Mouse (Mus musculus) MEL (cell line): ENCODE measurements around the gene Slc24a4. TPM values are rescaled to one million over a fixed set of nuclear protein-coding genes. Genes with fewer than 3 reads are reported as not detected.
A peak's percentile ranks its signal among the peaks of the same experiment; 100 is the strongest.

ENCODE experiments used
- DNase-seq: peaks from one replicate; pipeline ENCODE4 v3.0.0; 2011; ENCODE audit warnings: low read depth, low spot score
- H3K27ac ChIP-seq: 2 replicates; pipeline ENCODE4 v1.5.1; 2012; ENCODE audit warnings: low read depth, mild to moderate bottlenecking, control low read depth, low read length, moderate library complexity; ENCODE audit not compliant: control insufficient read depth
- H3K27me3 ChIP-seq, 2 experiments: fragments of 150-350 bp in 1 of 2; sonication (generic) in 1 of 2; 2 replicates each; pipeline ENCODE4 v1.6.1; 2012; ENCODE audit warnings: low read length in 2 of 2, mild to moderate bottlenecking in 2 of 2, improper control_type of control experiment in 1 of 2, moderate library complexity in 1 of 2; ENCODE audit not compliant: insufficient read depth in 2 of 2, control insufficient read depth in 1 of 2
- H3K36me3 ChIP-seq, 2 experiments: 2 replicates each; pipeline ENCODE4 v1.6.1; 2012 to 2014; ENCODE audit warnings: low read length in 2 of 2, improper control_type of control experiment in 1 of 2, inconsistent platforms in 1 of 2, mild to moderate bottlenecking in 1 of 2; ENCODE audit not compliant: insufficient read depth in 2 of 2, control insufficient read depth in 1 of 2
- H3K4me1 ChIP-seq, 2 experiments: fragments of 150-350 bp in 1 of 2; sonication (generic) in 1 of 2; 2 replicates each; pipeline ENCODE4 v1.6.1; 2012; ENCODE audit warnings: low read length in 2 of 2, improper control_type of control experiment in 1 of 2, mild to moderate bottlenecking in 1 of 2; ENCODE audit not compliant: insufficient read depth in 2 of 2, control insufficient read depth in 1 of 2
- H3K4me3 ChIP-seq, 2 experiments: fragments of 150-350 bp in 1 of 2; sonication (generic) in 1 of 2; 2 replicates each; pipeline ENCODE4 v1.5.1; 2012; ENCODE audit warnings: low read depth in 2 of 2, low read length in 2 of 2, mild to moderate bottlenecking in 2 of 2, moderate library complexity in 2 of 2, control low read depth in 1 of 2, improper control_type of control experiment in 1 of 2; ENCODE audit not compliant: control insufficient read depth in 1 of 2, insufficient read depth in 1 of 2
- H3K79me2 ChIP-seq: 2 replicates; pipeline ENCODE4 v1.6.1; 2012; ENCODE audit warnings: mild to moderate bottlenecking, low read length, moderate library complexity; ENCODE audit not compliant: control insufficient read depth, poor library complexity, insufficient read depth
- H3K9ac ChIP-seq: 2 replicates; pipeline ENCODE4 v1.6.1; 2012; ENCODE audit warnings: low read depth, mild to moderate bottlenecking, control low read depth, low read length, moderate library complexity; ENCODE audit not compliant: control insufficient read depth, poor library complexity, severe bottlenecking
- H3K9me3 ChIP-seq: fragments of 150-350 bp; sonication (generic); replicated peaks from 2 replicates; pipeline ENCODE4 v1.6.1; 2012; ENCODE audit warnings: mild to moderate bottlenecking, low read length, improper control_type of control experiment, moderate library complexity; ENCODE audit not compliant: insufficient read depth
- CHD1 ChIP-seq: IDR thresholded peaks from 2 replicates; pipeline ENCODE4 v1.6.1; 2012; ENCODE audit warnings: low read depth, mild to moderate bottlenecking, inconsistent platforms, low read length, improper control_type of control experiment
- ELF1 ChIP-seq: IDR thresholded peaks from 2 replicates; pipeline ENCODE4 v1.6.1; 2014; ENCODE audit warnings: low read depth, mild to moderate bottlenecking, inconsistent platforms, low read length, improper control_type of control experiment, moderate library complexity
- ETS1 ChIP-seq: IDR thresholded peaks from 2 replicates; pipeline ENCODE4 v1.6.1; 2012; ENCODE audit warnings: low read depth, mild to moderate bottlenecking, inconsistent platforms, low read length, improper control_type of control experiment, moderate library complexity
- GABPA ChIP-seq: IDR thresholded peaks from 2 replicates; pipeline ENCODE4 v1.6.1; 2012; ENCODE audit warnings: low read depth, mild to moderate bottlenecking, inconsistent platforms, low read length, improper control_type of control experiment, moderate library complexity
- GATA1 ChIP-seq: IDR thresholded peaks from 2 replicates; pipeline ENCODE4 v1.6.1; 2011; ENCODE audit warnings: low read depth, low read length, improper control_type of control experiment
- JUND ChIP-seq: IDR thresholded peaks from 2 replicates; pipeline ENCODE4 v1.6.1; 2011; ENCODE audit warnings: low read depth, mild to moderate bottlenecking, improper control_type of control experiment, low read length
- KAT2A ChIP-seq: conservative IDR thresholded peaks from 2 replicates; pipeline ENCODE4 v1.6.1; 2012; ENCODE audit warnings: low read depth, low read length, improper control_type of control experiment, inconsistent platforms
- MAX ChIP-seq: IDR thresholded peaks from 2 replicates; pipeline ENCODE4 v1.6.1; 2011; ENCODE audit warnings: low read length, improper control_type of control experiment
- MAZ ChIP-seq: IDR thresholded peaks from 2 replicates; pipeline ENCODE4 v1.6.1; 2012; ENCODE audit warnings: low read depth, mild to moderate bottlenecking, inconsistent platforms, low read length, improper control_type of control experiment
- MXI1 ChIP-seq: IDR thresholded peaks from 2 replicates; pipeline ENCODE4 v1.6.1; 2011; ENCODE audit warnings: mild to moderate bottlenecking, low read depth, low read length, improper control_type of control experiment
- NRF1 ChIP-seq: IDR thresholded peaks from 2 replicates; pipeline ENCODE4 v1.6.1; 2014; ENCODE audit warnings: low read depth, mild to moderate bottlenecking, inconsistent platforms, low read length, improper control_type of control experiment, moderate library complexity; ENCODE audit not compliant: poor library complexity, insufficient read depth, severe bottlenecking
- POLR2A ChIP-seq, 2 experiments: IDR thresholded peaks; 2 replicates each; pipeline ENCODE4 v1.6.1; 2011 to 2012; ENCODE audit warnings: low read length in 2 of 2, mild to moderate bottlenecking in 2 of 2, control low read depth in 1 of 2, improper control_type of control experiment in 1 of 2, low read depth in 1 of 2, moderate library complexity in 1 of 2; ENCODE audit not compliant: control insufficient read depth in 1 of 2, insufficient read depth in 1 of 2, poor library complexity in 1 of 2
- POLR2AphosphoS5 ChIP-seq: IDR thresholded peaks from 2 replicates; pipeline ENCODE4 v1.6.1; 2012; ENCODE audit warnings: low read depth, borderline replicate concordance, mild to moderate bottlenecking, inconsistent platforms, low read length, moderate library complexity, mixed read lengths
- RCOR1 ChIP-seq: IDR thresholded peaks from 2 replicates; pipeline ENCODE4 v1.6.1; 2012; ENCODE audit warnings: low read depth, mild to moderate bottlenecking, inconsistent platforms, low read length, improper control_type of control experiment
- SMC3 ChIP-seq: IDR thresholded peaks from 2 replicates; pipeline ENCODE4 v1.6.1; 2011; ENCODE audit warnings: low read depth, low read length, improper control_type of control experiment
- UBTF ChIP-seq: IDR thresholded peaks from 2 replicates; pipeline ENCODE4 v1.6.1; 2012; ENCODE audit warnings: low read depth, mild to moderate bottlenecking, inconsistent platforms, low read length, improper control_type of control experiment, moderate library complexity, borderline replicate concordance; ENCODE audit not compliant: insufficient read depth
- ZNF384 ChIP-seq: IDR thresholded peaks from 2 replicates; pipeline ENCODE4 v1.6.1; 2012; ENCODE audit warnings: low read depth, mild to moderate bottlenecking, inconsistent platforms, low read length, improper control_type of control experiment
- polyA plus RNA-seq, 2 experiments: library from polyadenylated mRNA; stranded (reverse) in 1 of 2; unstranded in 1 of 2; fragments of >175 nt in 1 of 2; fragments of >200 nt in 1 of 2; gene quantifications; 2 replicates each; pipeline versions ENCODE4 v1.2.1 to v1.2.4; 2012; ENCODE audit warnings: low replicate concordance in 2 of 2, low read depth in 1 of 2; ENCODE audit not compliant: insufficient read length in 2 of 2, insufficient read depth in 1 of 2, missing spikeins in 1 of 2
- total RNA-seq: library from RNA; depleted of rRNA; stranded (reverse); fragments of 300-350 nt; gene quantifications from 2 replicates; pipeline ENCODE4 v1.2.3, GENCODE M21; 2012

Slc24a4 gene
- total and polyA plus RNA-seq, 3 experiments, result not detected

DNA sequence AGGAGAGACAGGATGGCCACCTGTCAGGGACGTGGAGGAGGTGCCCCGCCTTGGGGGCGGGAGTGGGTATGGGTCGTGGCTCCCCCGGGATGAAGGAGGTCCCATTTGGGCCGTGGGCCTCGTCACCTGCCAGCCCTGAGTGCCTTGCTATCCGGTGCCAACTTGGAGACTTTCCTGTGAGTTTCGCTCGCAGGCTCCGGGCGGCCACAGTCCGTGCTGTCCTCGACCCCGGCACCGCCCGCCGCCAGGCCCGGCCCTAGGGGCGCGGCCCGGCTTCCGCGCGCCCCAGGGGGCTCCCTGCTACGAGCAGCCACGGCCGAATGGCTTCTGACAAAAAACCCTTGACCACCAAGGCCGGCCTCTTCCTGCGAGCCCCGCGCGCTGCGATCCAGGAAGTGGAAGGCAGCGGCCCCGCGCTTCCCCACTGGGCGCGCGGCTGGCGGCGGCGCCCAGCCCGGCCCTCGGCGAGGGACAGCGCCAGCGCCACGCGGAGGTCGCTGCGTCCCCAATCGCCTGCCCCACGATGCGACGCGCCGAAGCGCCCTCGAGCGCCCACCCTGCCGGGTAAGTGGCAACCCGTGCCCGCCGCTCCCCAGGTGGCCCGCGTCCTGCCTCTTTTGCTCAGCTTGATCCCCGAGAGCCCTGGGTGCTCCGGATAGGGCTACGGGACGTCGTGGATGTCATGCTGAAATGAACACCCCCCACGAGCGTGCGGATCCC, 154.4 kb downstream of the Slc24a4 start, which contains the start of gene Rin3:
Gene Rin3, plus strand, starts transcription at position 286 of the 720 bp plus-strand sequence.
- Histone ChIP-seq H3K4me3 (peak within 1 kb of the TSS in 1 of 2 experiments; percentile 25; a peak in 2 of 4 replicates), H3K4me1 (no peaks in the 10 kb centered on the region), H3K9me3 (no peaks in the 10 kb centered on the region), H3K36me3 (no peaks in the 10 kb centered on the region), H3K79me2 (no peaks in the 10 kb centered on the region), H3K27ac (no peak within 1 kb of the TSS), H3K27me3 (peaks cover 0 to 10% of the 10 kb centered on the region in 2 experiments; a peak in 2 of 4 replicates), H3K9ac (peak within 1 kb of the TSS; percentile 43)
- TF ChIP-seq KAT2A (no peak), POLR2A (IDR thresholded peaks at IDR 0.05; ENCODE audit: control insufficient read depth in 1 of 2, insufficient read depth in 1 of 2, low read depth in 1 of 2, low read length in 2 of 2, poor library complexity in 1 of 2) (no peak), GATA1 (no peak), MAX (no peak), ETS1 (no peak), ELF1 (no peak), CHD1 (no peak), POLR2AphosphoS5 (no peak), JUND (no peak)
- DNase-seq, result no peak

GRCm38 (mm10) chr12:102283483-102284266, 155.1 kb downstream of the Slc24a4 start:
- Histone ChIP-seq H3K27ac (no peak overlapping the region), H3K79me2 (no peaks in the 10 kb centered on the region), H3K4me1 (no peaks in the 10 kb centered on the region), H3K27me3 (peaks cover 0 to 10% of the 10 kb centered on the region in 2 experiments; a peak in 2 of 4 replicates), H3K4me3 (no peak overlapping the region; a peak in 1 of 4 replicates), H3K36me3 (no peaks in the 10 kb centered on the region), H3K9me3 (no peaks in the 10 kb centered on the region), H3K9ac (no peak overlapping the region)
- no peak for DNase-seq
- TF ChIP-seq RCOR1, result no peak
- TF ChIP-seq MXI1, result no peak
- TF ChIP-seq GABPA, result no peak
- no peak for TF ChIP-seq MAX
- no peak for TF ChIP-seq MAZ
- no peak for TF ChIP-seq SMC3
- no peak for TF ChIP-seq UBTF
- no peak for TF ChIP-seq NRF1
- TF ChIP-seq POLR2A (IDR thresholded peaks at IDR 0.05; ENCODE audit: control insufficient read depth in 1 of 2, insufficient read depth in 1 of 2, low read depth in 1 of 2, low read length in 2 of 2, poor library complexity in 1 of 2), result no peak
- TF ChIP-seq ZNF384, result no peak
